Mouse (Mus musculus): ENCODE measurements around the gene Lhx5.

GRCm38 (mm10) chr5:120409385-120410378, 21.8 kb upstream of the Lhx5 start:
- no peak for TF ChIP-seq GATA1 (IDR thresholded peaks at IDR 0.05; ENCODE audit: borderline replicate concordance, low read length)
- TF ChIP-seq FLI1 (IDR thresholded peaks at IDR 0.05; ENCODE audit: low read length) = no peak
